Mouse (Mus musculus): ENCODE data around the gene Rwdd4a. TPM values are rescaled to one million over a fixed set of nuclear protein-coding genes. Genes with fewer than 3 reads are reported as not detected.

The Rwdd4a gene
- polyA plus RNA-seq, 1 experiment from 2014 or later = 40.7 TPM

GRCm38 (mm10) chr8:47505431-47505830, 28.0 kb upstream of the Rwdd4a start:
- no peak for ATAC-seq (ENCODE audit: insufficient number of reproducible peaks, insufficient read depth, low FRiP score, low read depth)
- Histone ChIP-seq H3K9me3 (ENCODE audit: control insufficient read depth, low read length) (no peaks in the 10 kb centered on the region), H3K36me3 (ENCODE audit: control insufficient read depth, insufficient read depth, low read length) (peaks cover 96% of the 10 kb centered on the region), H3K27ac (replicated peaks in 1 of 2; ENCODE audit: control insufficient read depth in 1 of 2, insufficient read depth in 1 of 2, low read depth in 2 of 2, low read length in 2 of 2) (no peak overlapping the region), H3K4me2 (ENCODE audit: low read length) (no peak overlapping the region), H3K9ac (ENCODE audit: low read length) (no peak overlapping the region), H3K4me1 (ENCODE audit: control insufficient read depth in 2 of 2, insufficient read depth in 2 of 2, low read length in 2 of 2) (no peaks in the 10 kb centered on the region), H3K27me3 (ENCODE audit: control insufficient read depth, insufficient read depth, low read length) (no peaks in the 10 kb centered on the region), H3K4me3 (ENCODE audit: control insufficient read depth in 1 of 2, insufficient read depth in 1 of 2, low read depth in 1 of 2, low read length in 2 of 2) (no peak overlapping the region)
- WGBS = 91% methylated on average over 12 of the region's 12 CpGs

GRCm38 (mm10) chr8:47510930-47511329, 22.5 kb upstream of the Rwdd4a start:
- H3K36me3 ChIP-seq (ENCODE audit: control insufficient read depth, insufficient read depth, low read length) = peaks cover 93% of the 10 kb centered on the region
- no peak overlapping the region for H3K4me2 ChIP-seq (ENCODE audit: low read length)
- ATAC-seq (ENCODE audit: insufficient number of reproducible peaks, insufficient read depth, low FRiP score, low read depth) = no peak
- H3K9ac ChIP-seq (ENCODE audit: low read length) = no peak overlapping the region
- H3K27ac ChIP-seq (replicated peaks in 1 of 2; ENCODE audit: control insufficient read depth in 1 of 2, insufficient read depth in 1 of 2, low read depth in 2 of 2, low read length in 2 of 2) = no peak overlapping the region
- H3K27me3 ChIP-seq (ENCODE audit: control insufficient read depth, insufficient read depth, low read length) = no peaks in the 10 kb centered on the region
- H3K9me3 ChIP-seq (ENCODE audit: control insufficient read depth, low read length) = no peaks in the 10 kb centered on the region
- no peak overlapping the region for H3K4me3 ChIP-seq (ENCODE audit: control insufficient read depth in 1 of 2, insufficient read depth in 1 of 2, low read depth in 1 of 2, low read length in 2 of 2)
- WGBS = 90% methylated on average over 9 of the region's 9 CpGs
- H3K4me1 ChIP-seq (ENCODE audit: control insufficient read depth in 2 of 2, insufficient read depth in 2 of 2, low read length in 2 of 2) = no peaks in the 10 kb centered on the region

GRCm38 (mm10) chr8:47513601-47514000, 19.9 kb upstream of the Rwdd4a start:
- H3K9ac ChIP-seq (ENCODE audit: low read length) = no peak overlapping the region
- WGBS = 92% methylated on average over 15 of the region's 15 CpGs
- no peak overlapping the region for H3K4me2 ChIP-seq (ENCODE audit: low read length)
- ATAC-seq (ENCODE audit: insufficient number of reproducible peaks, insufficient read depth, low FRiP score, low read depth) = no peak
- H3K36me3 ChIP-seq (ENCODE audit: control insufficient read depth, insufficient read depth, low read length) = peaks cover 91% of the 10 kb centered on the region
- H3K27ac ChIP-seq (replicated peaks in 1 of 2; ENCODE audit: control insufficient read depth in 1 of 2, insufficient read depth in 1 of 2, low read depth in 2 of 2, low read length in 2 of 2) = no peak overlapping the region
- no peaks in the 10 kb centered on the region for H3K4me1 ChIP-seq (ENCODE audit: control insufficient read depth in 2 of 2, insufficient read depth in 2 of 2, low read length in 2 of 2)
- H3K9me3 ChIP-seq (ENCODE audit: control insufficient read depth, low read length) = no peaks in the 10 kb centered on the region
- H3K4me3 ChIP-seq (ENCODE audit: control insufficient read depth in 1 of 2, insufficient read depth in 1 of 2, low read depth in 1 of 2, low read length in 2 of 2) = no peak overlapping the region
- H3K27me3 ChIP-seq (ENCODE audit: control insufficient read depth, insufficient read depth, low read length) = no peaks in the 10 kb centered on the region

- Histone ChIP-seq H3K27me3 (ENCODE audit: control insufficient read depth, insufficient read depth, low read length) (no peaks in the 10 kb centered on the region), H3K27ac (replicated peaks in 1 of 2; ENCODE audit: control insufficient read depth in 1 of 2, insufficient read depth in 1 of 2, low read depth in 2 of 2, low read length in 2 of 2) (no peak overlapping the region), H3K4me3 (ENCODE audit: control insufficient read depth in 1 of 2, insufficient read depth in 1 of 2, low read depth in 1 of 2, low read length in 2 of 2) (no peak overlapping the region), H3K4me1 (ENCODE audit: control insufficient read depth in 2 of 2, insufficient read depth in 2 of 2, low read length in 2 of 2) (peaks cover 0 to 11% of the 10 kb centered on the region in 2 experiments; a peak in 2 of 4 replicates), H3K9me3 (ENCODE audit: control insufficient read depth, low read length) (no peaks in the 10 kb centered on the region), H3K4me2 (ENCODE audit: low read length) (no peak overlapping the region), H3K9ac (ENCODE audit: low read length) (no peak overlapping the region), H3K36me3 (ENCODE audit: control insufficient read depth, insufficient read depth, low read length) (peaks cover 68% of the 10 kb centered on the region)
- WGBS = 92% methylated on average over 1 of the region's 1 CpGs
- ATAC-seq (ENCODE audit: insufficient number of reproducible peaks, insufficient read depth, low FRiP score, low read depth) = no peak
Measured at GRCm38 (mm10) chr8:47528094-47528493, 5.4 kb upstream of the Rwdd4a start.

- Histone ChIP-seq H3K27me3 (ENCODE audit: control insufficient read depth, insufficient read depth, low read length) (no peaks in the 10 kb centered on the region), H3K27ac (replicated peaks in 1 of 2; ENCODE audit: control insufficient read depth in 1 of 2, insufficient read depth in 1 of 2, low read depth in 2 of 2, low read length in 2 of 2) (no peak overlapping the region), H3K4me1 (ENCODE audit: control insufficient read depth in 2 of 2, insufficient read depth in 2 of 2, low read length in 2 of 2) (peaks cover 0 to 11% of the 10 kb centered on the region in 2 experiments; a peak in 2 of 4 replicates), H3K4me2 (ENCODE audit: low read length) (no peak overlapping the region), H3K9me3 (ENCODE audit: control insufficient read depth, low read length) (no peaks in the 10 kb centered on the region), H3K9ac (ENCODE audit: low read length) (no peak overlapping the region), H3K36me3 (ENCODE audit: control insufficient read depth, insufficient read depth, low read length) (peaks cover 45% of the 10 kb centered on the region), H3K4me3 (ENCODE audit: control insufficient read depth in 1 of 2, insufficient read depth in 1 of 2, low read depth in 1 of 2, low read length in 2 of 2) (no peak overlapping the region)
- 87% methylated on average over 4 of the region's 4 CpGs for WGBS
- ATAC-seq (ENCODE audit: insufficient number of reproducible peaks, insufficient read depth, low FRiP score, low read depth) = no peak
Measured at GRCm38 (mm10) chr8:47538323-47538722, 4.9 kb downstream of the Rwdd4a start.

GRCm38 (mm10) chr8:47542746-47543145, 9.3 kb downstream of the Rwdd4a start:
- WGBS = 93% methylated on average over 16 of the region's 16 CpGs
- Histone ChIP-seq H3K4me2 (ENCODE audit: low read length) (no peak overlapping the region), H3K27me3 (ENCODE audit: control insufficient read depth, insufficient read depth, low read length) (no peaks in the 10 kb centered on the region), H3K4me1 (ENCODE audit: control insufficient read depth in 2 of 2, insufficient read depth in 2 of 2, low read length in 2 of 2) (0 out of 4 replicates have a peak, but pooled peaks cover 0 to 4% of the 10 kb centered on the region in 2 experiments), H3K36me3 (ENCODE audit: control insufficient read depth, insufficient read depth, low read length) (peaks cover 85% of the 10 kb centered on the region), H3K27ac (replicated peaks in 1 of 2; ENCODE audit: control insufficient read depth in 1 of 2, insufficient read depth in 1 of 2, low read depth in 2 of 2, low read length in 2 of 2) (no peak overlapping the region), H3K4me3 (ENCODE audit: control insufficient read depth in 1 of 2, insufficient read depth in 1 of 2, low read depth in 1 of 2, low read length in 2 of 2) (no peak overlapping the region), H3K9me3 (ENCODE audit: control insufficient read depth, low read length) (no peaks in the 10 kb centered on the region), H3K9ac (ENCODE audit: low read length) (no peak overlapping the region)
- ATAC-seq (ENCODE audit: insufficient number of reproducible peaks, insufficient read depth, low FRiP score, low read depth) = no peak

- Histone ChIP-seq H3K4me3 (ENCODE audit: control insufficient read depth in 1 of 2, insufficient read depth in 1 of 2, low read depth in 1 of 2, low read length in 2 of 2) (no peak overlapping the region), H3K9ac (ENCODE audit: low read length) (no peak overlapping the region), H3K9me3 (ENCODE audit: control insufficient read depth, low read length) (peaks cover 4% of the 10 kb centered on the region; the same call in 1 of the 2 replicates), H3K4me1 (ENCODE audit: control insufficient read depth in 2 of 2, insufficient read depth in 2 of 2, low read length in 2 of 2) (0 out of 4 replicates have a peak, but pooled peaks cover 0 to 4% of the 10 kb centered on the region in 2 experiments), H3K27ac (replicated peaks in 1 of 2; ENCODE audit: control insufficient read depth in 1 of 2, insufficient read depth in 1 of 2, low read depth in 2 of 2, low read length in 2 of 2) (no peak overlapping the region), H3K36me3 (ENCODE audit: control insufficient read depth, insufficient read depth, low read length) (peaks cover 86% of the 10 kb centered on the region), H3K27me3 (ENCODE audit: control insufficient read depth, insufficient read depth, low read length) (no peaks in the 10 kb centered on the region), H3K4me2 (ENCODE audit: low read length) (no peak overlapping the region)
- 90% methylated on average over 5 of the region's 5 CpGs for WGBS
- no peak for ATAC-seq (ENCODE audit: insufficient number of reproducible peaks, insufficient read depth, low FRiP score, low read depth)
Measured at GRCm38 (mm10) chr8:47544094-47544493, 10.6 kb downstream of the Rwdd4a start.

GRCm38 (mm10) chr8:47547102-47547501, 13.6 kb downstream of the Rwdd4a start:
- ATAC-seq (ENCODE audit: insufficient number of reproducible peaks, insufficient read depth, low FRiP score, low read depth) = no peak
- Histone ChIP-seq H3K4me3 (ENCODE audit: control insufficient read depth in 1 of 2, insufficient read depth in 1 of 2, low read depth in 1 of 2, low read length in 2 of 2) (no peak overlapping the region), H3K27ac (replicated peaks in 1 of 2; ENCODE audit: control insufficient read depth in 1 of 2, insufficient read depth in 1 of 2, low read depth in 2 of 2, low read length in 2 of 2) (no peak overlapping the region), H3K4me1 (ENCODE audit: control insufficient read depth in 2 of 2, insufficient read depth in 2 of 2, low read length in 2 of 2) (no peaks in the 10 kb centered on the region), H3K9ac (ENCODE audit: low read length) (no peak overlapping the region), H3K9me3 (ENCODE audit: control insufficient read depth, low read length) (peaks cover 4% of the 10 kb centered on the region; the same call in 1 of the 2 replicates), H3K36me3 (ENCODE audit: control insufficient read depth, insufficient read depth, low read length) (peaks cover 93% of the 10 kb centered on the region), H3K4me2 (ENCODE audit: low read length) (no peak overlapping the region), H3K27me3 (ENCODE audit: control insufficient read depth, insufficient read depth, low read length) (no peaks in the 10 kb centered on the region)
- WGBS = 94% methylated on average over 10 of the region's 10 CpGs
